Mouse (Mus musculus) lung, postnatal 0 days (tissue): ENCODE data around the gene Gpx1. TPM values are rescaled to one million over a fixed set of nuclear protein-coding genes. Genes with fewer than 3 reads are reported as not detected.

ENCODE experiments used
- ATAC-seq: fragments of 200-750 bp; cut with Nextera tagmentation; 2 replicates; pipeline ENCODE4 v1.8.0; 2017; ENCODE audit warnings: moderate library complexity
- DNase-seq: peaks from one replicate; pipeline ENCODE4 v3.0.0-alpha.2; 2016; ENCODE audit warnings: low spot score
- H3K27ac ChIP-seq: fragments of 300-500 bp; sonication (generic); 2 replicates; pipeline ENCODE4 v1.5.1; 2014; ENCODE audit warnings: antibody characterized with exemption, mild to moderate bottlenecking, low read length, mixed read lengths
- H3K27me3 ChIP-seq: fragments of 300-500 bp; sonication (generic); replicated peaks from 2 replicates; pipeline ENCODE4 v1.6.1; 2014; ENCODE audit warnings: low read length, mixed read lengths; ENCODE audit not compliant: insufficient read depth
- H3K36me3 ChIP-seq: fragments of 300-500 bp; sonication (generic); 2 replicates; pipeline ENCODE4 v1.6.1; 2014; ENCODE audit warnings: low read length, mixed read lengths; ENCODE audit not compliant: insufficient read depth
- H3K4me1 ChIP-seq: fragments of 300-500 bp; sonication (generic); 2 replicates; pipeline ENCODE4 v1.6.1; 2014; ENCODE audit warnings: antibody characterized with exemption, low read depth, low read length, mixed read lengths; ENCODE audit not compliant: insufficient read depth
- H3K4me2 ChIP-seq: fragments of 300-500 bp; sonication (generic); replicated peaks from 2 replicates; pipeline ENCODE4 v1.6.1; 2014; ENCODE audit warnings: low read depth, mild to moderate bottlenecking, low read length, moderate library complexity, mixed read lengths
- H3K4me3 ChIP-seq: fragments of 300-500 bp; sonication (generic); 2 replicates; pipeline ENCODE4 v1.5.1; 2014; ENCODE audit warnings: low read depth, low read length
- H3K9ac ChIP-seq: fragments of 300-500 bp; sonication (generic); replicated peaks from 2 replicates; pipeline ENCODE4 v1.6.1; 2014; ENCODE audit warnings: low read depth, mild to moderate bottlenecking
- H3K9me3 ChIP-seq: fragments of 300-500 bp; sonication (generic); 2 replicates; pipeline ENCODE4 v1.6.1; 2016; ENCODE audit warnings: low read length, mixed read lengths
- CTCF ChIP-seq: IDR thresholded peaks from 2 replicates; pipeline ENCODE4 v1.5.1; 2016; ENCODE audit warnings: antibody characterized with exemption, mild to moderate bottlenecking
- EP300 ChIP-seq: IDR thresholded peaks from 2 replicates; pipeline ENCODE4 v1.6.1; 2016; ENCODE audit warnings: antibody characterized with exemption, mild to moderate bottlenecking, control low read depth
- WGBS: fragments of 180-500 bp; shearing (Covaris S2); extraction: QIAGEN DNeasy Blood & Tissue Kit; methylation state at CpG from one replicate; pipeline ENCODE4 v1.1.7; 2014; 5-methylcytosine and 5-hydroxymethylcytosine counted together
- polyA plus RNA-seq: library from polyadenylated mRNA; unstranded; fragments of >200 nt; fragmentation: Nextera tagmentation; extraction: Ambion mirVana; gene quantifications from 2 replicates; pipeline ENCODE4 v1.2.1, GENCODE M21; 2015

Gene Gpx1
- 1,509 and 1,541 TPM in 2 replicates for polyA plus RNA-seq

- peak within 1 kb of the TSS; percentile 62 for H3K4me3 ChIP-seq
- H3K4me1 ChIP-seq, result peaks cover 17% of the 10 kb centered on the region; the same call in 1 of the 2 replicates
- WGBS, result under 1% methylated on average over 49 of the region's 49 CpGs
- peak within 1 kb of the TSS; percentile 72 for H3K9ac ChIP-seq
- peaks cover 12% of the 10 kb centered on the region for H3K36me3 ChIP-seq
- H3K9me3 ChIP-seq, result no peaks in the 10 kb centered on the region
- peak within 1 kb of the TSS; percentile 98 for H3K27ac ChIP-seq
- DNase-seq (peak; percentile 99), ATAC-seq (peak; percentile 94)
- peak within 1 kb of the TSS; percentile 75 for H3K4me2 ChIP-seq
- TF ChIP-seq EP300 (peak; percentile 74), CTCF (no peak; the same call in 1 of the 2 replicates)
- no peaks in the 10 kb centered on the region for H3K27me3 ChIP-seq
Measured at GRCm38 (mm10) chr9:108338886-108339781, at the start of gene Gpx1. Gene Gpx1 (plus strand): TSS chr9:108338903.

- H3K4me3 ChIP-seq, result no peak overlapping the region
- no peaks in the 10 kb centered on the region for H3K36me3 ChIP-seq
- 59% methylated on average over 2 of the region's 2 CpGs for WGBS
- ATAC-seq, result no peak
- no peaks in the 10 kb centered on the region for H3K9me3 ChIP-seq
- H3K4me2 ChIP-seq, result no peak overlapping the region
- H3K4me1 ChIP-seq, result peaks cover 8% of the 10 kb centered on the region; the same call in 1 of the 2 replicates
- no peak overlapping the region for H3K27ac ChIP-seq
- no peak overlapping the region for H3K9ac ChIP-seq
- DNase-seq, result no peak
- TF ChIP-seq EP300, result no peak
- no peak for TF ChIP-seq CTCF
- H3K27me3 ChIP-seq, result no peaks in the 10 kb centered on the region
Measured at GRCm38 (mm10) chr9:108289347-108289746, 49.4 kb upstream of the Gpx1 start.

DNA sequence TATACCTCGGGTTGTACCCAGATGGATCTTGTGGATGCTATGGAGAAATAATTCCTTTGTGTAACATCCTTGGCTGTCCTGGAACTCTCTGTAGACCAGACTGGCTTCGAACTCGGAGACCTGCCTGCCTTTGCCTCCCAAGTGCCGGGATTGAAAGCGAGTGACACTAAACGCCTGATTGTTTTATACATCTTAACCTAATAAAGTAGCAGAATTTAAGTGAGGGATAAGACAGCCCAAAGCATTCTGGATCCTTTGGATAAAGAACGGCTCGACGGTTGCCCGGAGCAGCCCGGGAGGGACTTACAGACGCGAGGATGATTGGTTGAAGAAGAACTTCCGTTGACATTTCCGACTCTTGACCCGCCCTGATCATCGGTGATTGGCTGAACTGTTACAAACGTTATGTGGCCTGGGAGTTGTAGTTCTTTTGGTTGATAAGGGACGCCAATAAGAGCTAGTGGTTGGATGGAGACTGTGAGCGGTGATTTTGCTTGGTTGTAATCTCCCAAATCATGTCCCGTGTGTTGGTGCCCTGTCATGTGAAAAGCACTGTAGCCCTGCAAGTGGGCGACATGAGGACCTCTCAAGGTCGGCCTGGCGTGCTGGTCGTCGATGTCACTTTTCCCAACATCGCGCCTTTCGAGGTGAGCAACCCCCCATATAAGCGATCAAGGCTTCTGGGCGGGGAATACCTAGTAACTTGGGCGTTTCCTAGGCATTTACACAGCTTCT, 48.5 kb upstream of the Gpx1 start, which contains the start of gene Nicn1:
TSS of gene Nicn1 (plus strand) at position 414 of the 735 bp plus-strand sequence.
- Histone ChIP-seq H3K4me1 (peaks cover 8% of the 10 kb centered on the region; the same call in 1 of the 2 replicates), H3K4me3 (peak within 1 kb of the TSS; percentile 53), H3K9ac (0 out of 2 replicates have a peak within 1 kb of the TSS, but pooled peaks have one; percentile 29), H3K36me3 (no peaks in the 10 kb centered on the region), H3K27me3 (no peaks in the 10 kb centered on the region), H3K27ac (peak within 1 kb of the TSS; percentile 49; the same call in 1 of the 2 replicates), H3K4me2 (peak within 1 kb of the TSS; percentile 70), H3K9me3 (no peaks in the 10 kb centered on the region)
- TF ChIP-seq CTCF (no peak; the same call in 1 of the 2 replicates), EP300 (no peak)
- WGBS, result under 1% methylated on average over 32 of the region's 32 CpGs
- peak; percentile 99 for DNase-seq
- peak; percentile 100 for ATAC-seq

DNA sequence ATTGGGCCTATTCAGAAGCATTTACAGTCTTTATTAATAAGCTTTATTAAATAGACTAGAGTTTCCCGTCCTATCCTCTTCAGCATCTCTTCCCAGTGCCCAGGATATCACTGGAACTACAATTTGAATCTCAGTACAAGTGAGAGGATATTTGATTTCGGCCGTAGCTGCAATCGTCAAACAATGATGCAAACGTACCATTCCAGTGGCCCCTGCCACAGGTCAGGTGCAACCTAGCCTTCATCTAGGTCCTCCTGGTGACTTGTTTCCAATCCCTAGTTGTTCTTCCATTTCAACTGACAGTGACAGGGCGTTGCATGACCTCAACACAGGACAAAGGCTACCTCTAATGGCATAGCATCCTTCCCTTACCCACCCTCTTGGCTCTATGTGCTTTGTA, 47.9 kb upstream of the Gpx1 start:
- H3K27ac ChIP-seq, result no peak overlapping the region; the same call in 1 of the 2 replicates
- no peak for ATAC-seq
- 0 out of 2 replicates have a peak overlapping the region, but pooled peaks have one; percentile 29 for H3K9ac ChIP-seq
- peaks cover 8% of the 10 kb centered on the region; the same call in 1 of the 2 replicates for H3K4me1 ChIP-seq
- no peaks in the 10 kb centered on the region for H3K36me3 ChIP-seq
- DNase-seq, result no peak
- TF ChIP-seq EP300, result no peak
- TF ChIP-seq CTCF, result no peak
- WGBS, result 32% methylated on average over 6 of the region's 6 CpGs
- no peaks in the 10 kb centered on the region for H3K9me3 ChIP-seq
- peak overlapping the region; percentile 53 for H3K4me3 ChIP-seq
- peak overlapping the region; percentile 70 for H3K4me2 ChIP-seq
- H3K27me3 ChIP-seq, result no peaks in the 10 kb centered on the region

GRCm38 (mm10) chr9:108296453-108297355, 42.0 kb upstream of the Gpx1 start, which contains the start of gene Amt:
Gene Amt (plus strand): TSS chr9:108296853.
- H3K4me3 ChIP-seq, result no peak within 1 kb of the TSS
- TF ChIP-seq EP300 (no peak), CTCF (0 out of 2 replicates have a peak, but pooled peaks have one; percentile 5)
- ATAC-seq, result peak; percentile 78
- no peak within 1 kb of the TSS for H3K9ac ChIP-seq
- H3K27ac ChIP-seq, result 0 out of 2 replicates have a peak within 1 kb of the TSS, but pooled peaks have one; percentile 26
- H3K4me2 ChIP-seq, result peak within 1 kb of the TSS; percentile 27; the same call in 1 of the 2 replicates
- no peaks in the 10 kb centered on the region for H3K9me3 ChIP-seq
- H3K4me1 ChIP-seq, result no peaks in the 10 kb centered on the region
- WGBS, result 25% methylated on average over 18 of the region's 18 CpGs
- DNase-seq, result peak; percentile 39
- H3K27me3 ChIP-seq, result no peaks in the 10 kb centered on the region
- H3K36me3 ChIP-seq, result no peaks in the 10 kb centered on the region
